ENCODE assay signal across 8 mouse cellular contexts in genomic region chr7:63897655-63898054, GRCm38 (mm10). TPM values are rescaled to one million over a fixed set of nuclear protein-coding genes. Genes with fewer than 3 reads are reported as not detected.
DNase-seq lines count a peak whose midpoint lies in the region; ATAC-seq lines count a peak whose summit lies in the region.

No protein-coding gene starts in this region.

- 51% methylated on average over 3 of the region's 3 CpGs for WGBS in midbrain, embryonic 11.5 days

- DNase-seq in kidney, adult 9 months = peak; percentile 26
- DNase-seq in kidney, adult 8-10 months = no peak
- peak; percentile 59 for DNase-seq in NIH3T3 (ENCODE audit: low read depth)
- no peak for DNase-seq in midbrain, embryonic 11.5 days (ENCODE audit: low spot score, missing footprints)
- no peak for DNase-seq in spleen, postnatal 36 days (ENCODE audit: low spot score in 2 of 2)
- no peak for DNase-seq in spleen, postnatal 4 days (ENCODE audit: low spot score in 2 of 2)
- DNase-seq in thymus, postnatal 0 days (ENCODE audit: low spot score) = no peak

- 0 out of 4 replicates have a peak, but pooled peaks have one; percentile 8 to 9 for ATAC-seq in hematopoietic stem cell, adult 5-6 weeks (replicated peaks in 1 of 2; ENCODE audit: insufficient read depth in 1 of 2, low FRiP score in 2 of 2, low TSS enrichment in 1 of 2, low read depth in 1 of 2, poor library complexity in 2 of 2, severe bottlenecking in 2 of 2)
- no peak for ATAC-seq in midbrain, embryonic 11.5 days (ENCODE audit: low FRiP score)

- H3K4me2 ChIP-seq in midbrain, embryonic 11.5 days = no peak overlapping the region

- peak overlapping the region; percentile 58; the same call in 1 of the 2 replicates for H3K9ac ChIP-seq in midbrain, embryonic 11.5 days (ENCODE audit: low read length)

- no peak overlapping the region for H3K4me3 ChIP-seq in midbrain, embryonic 11.5 days (ENCODE audit: low read depth, low read length)

- H3K4me1 ChIP-seq in midbrain, embryonic 11.5 days (ENCODE audit: control insufficient read depth, insufficient read depth, low read length) = peaks cover 14% of the 10 kb centered on the region

- no peaks in the 10 kb centered on the region for H3K27me3 ChIP-seq in midbrain, embryonic 11.5 days (ENCODE audit: control insufficient read depth, insufficient read depth, low read length)

- no peaks in the 10 kb centered on the region for H3K36me3 ChIP-seq in midbrain, embryonic 11.5 days (ENCODE audit: control insufficient read depth, insufficient read depth, low read length)

- H3K9me3 ChIP-seq in midbrain, embryonic 11.5 days (ENCODE audit: control insufficient read depth, low read length) = no peaks in the 10 kb centered on the region

- no peak overlapping the region for H3K27ac ChIP-seq in midbrain, embryonic 11.5 days (ENCODE audit: low read depth, low read length)

RNA-seq across cellular contexts. Expression of gene E030018B13Rik, which starts 19.0 kb away (rescaled TPM):
- not detected in 2 replicates for total RNA-seq in hematopoietic stem cell, adult 5-6 weeks (2017)
- polyA plus RNA-seq in midbrain, embryonic 11.5 days (2014; fragmentation: Nextera tagmentation; extraction: Ambion mirVana) = 0.14 TPM in 1 of 2 replicates, not detected in the other
- polyA plus RNA-seq in thymus, postnatal 0 days (2015; fragmentation: Nextera tagmentation; extraction: Ambion mirVana) = 0.21 and 0.40 TPM in 2 replicates

RNA-seq across cellular contexts. Expression of gene Klf13, which starts 41.1 kb away (rescaled TPM):
- 16.7 and 24.3 TPM in 2 replicates for total RNA-seq in hematopoietic stem cell, adult 5-6 weeks (2017)
- polyA plus RNA-seq in midbrain, embryonic 11.5 days (2014; fragmentation: Nextera tagmentation; extraction: Ambion mirVana) = 31.5 and 32.0 TPM in 2 replicates
- 95.1 and 134 TPM in 2 replicates for polyA plus RNA-seq in thymus, postnatal 0 days (2015; fragmentation: Nextera tagmentation; extraction: Ambion mirVana)

Comparison
In these comparisons a context has a peak if more than half of its experiments do, and no peak if none do; other contexts are left out.
1. DNase-seq: peak in kidney, adult 9 months (single experiment) and NIH3T3 (single experiment); none in kidney, adult 8-10 months (0 of 2), midbrain, embryonic 11.5 days (single experiment), spleen, postnatal 36 days (0 of 2), spleen, postnatal 4 days (0 of 2) and thymus, postnatal 0 days (single experiment).